Mouse (Mus musculus): ENCODE data around the gene Tmem185b. TPM values are rescaled to one million over a fixed set of nuclear protein-coding genes. Genes with fewer than 3 reads are reported as not detected.

Tmem185b gene
- total RNA-seq, 2 experiments from 2014 or later = 16.3 to 19.8 TPM

- no peak for DNase-seq
- intact Hi-C loops (cut with DNase I) = no loop called here
These were observed 8.4 kb downstream of the Tmem185b start for GRCm38 (mm10) chr1:119534341-119534740.

DNA sequence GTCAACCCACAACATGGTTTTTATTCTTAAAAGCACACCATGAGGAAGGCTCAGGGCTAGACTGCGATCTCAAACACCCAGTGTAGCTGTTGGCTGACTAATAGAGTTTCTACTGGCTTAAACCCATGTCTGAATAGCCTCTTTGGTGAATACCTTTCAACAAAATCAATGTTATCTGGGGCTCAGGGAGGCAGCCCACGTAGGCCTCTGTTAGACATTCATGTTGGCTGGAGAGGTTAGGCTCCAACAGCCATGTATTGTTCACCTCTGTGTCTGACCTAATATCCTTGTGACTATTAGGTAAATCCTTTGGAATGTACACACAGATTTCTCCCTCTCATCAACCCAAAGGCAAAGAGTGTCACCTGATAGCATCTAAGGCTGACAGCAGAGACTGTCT is 10.2 kb downstream of the Tmem185b start:
- no peak for DNase-seq
- intact Hi-C loops (cut with DNase I) = no loop called here

GRCm38 (mm10) chr1:119537651-119538050 is 11.7 kb downstream of the Tmem185b start:
- DNase-seq = no peak
- intact Hi-C loops (cut with DNase I) = no loop called here

- intact Hi-C loops (cut with DNase I) = no loop called here
These were observed 13.3 kb downstream of the Tmem185b start for GRCm38 (mm10) chr1:119539252-119539651.

GRCm38 (mm10) chr1:119540836-119541557 is 15.0 kb downstream of the Tmem185b start:
- intact Hi-C loops (cut with DNase I) = no loop called here
- DNase-seq = no peak

More at GRCm38 (mm10) chr1:119539252-119539651, 13.3 kb downstream of the Tmem185b start:
- no peak for DNase-seq

GRCm38 (mm10) chr1:119541570-119541969 is 15.6 kb downstream of the Tmem185b start:
- no peak for DNase-seq
- intact Hi-C loops (cut with DNase I) = no loop called here

DNA sequence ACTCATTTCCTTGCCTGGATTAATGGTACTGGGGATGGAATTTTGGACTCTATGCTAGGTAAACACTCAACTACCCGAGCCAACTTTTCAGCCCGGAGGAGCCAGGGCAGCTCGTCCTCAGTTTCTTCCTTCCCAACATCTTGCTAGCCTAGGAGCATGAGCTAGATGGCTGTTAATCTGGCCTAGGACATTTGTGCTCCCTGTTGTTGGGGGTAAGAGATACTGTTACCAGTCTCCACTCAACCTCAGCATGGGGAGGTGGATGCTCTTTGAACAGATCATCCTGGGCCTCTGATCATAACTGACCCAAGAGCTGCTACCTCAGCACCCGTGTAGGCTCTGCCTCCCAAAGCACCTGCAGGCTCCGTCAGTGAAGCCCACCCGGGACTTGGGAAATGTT is 17.4 kb downstream of the Tmem185b start:
- intact Hi-C loops (cut with DNase I) = no loop called here
- DNase-seq = no peak

DNA sequence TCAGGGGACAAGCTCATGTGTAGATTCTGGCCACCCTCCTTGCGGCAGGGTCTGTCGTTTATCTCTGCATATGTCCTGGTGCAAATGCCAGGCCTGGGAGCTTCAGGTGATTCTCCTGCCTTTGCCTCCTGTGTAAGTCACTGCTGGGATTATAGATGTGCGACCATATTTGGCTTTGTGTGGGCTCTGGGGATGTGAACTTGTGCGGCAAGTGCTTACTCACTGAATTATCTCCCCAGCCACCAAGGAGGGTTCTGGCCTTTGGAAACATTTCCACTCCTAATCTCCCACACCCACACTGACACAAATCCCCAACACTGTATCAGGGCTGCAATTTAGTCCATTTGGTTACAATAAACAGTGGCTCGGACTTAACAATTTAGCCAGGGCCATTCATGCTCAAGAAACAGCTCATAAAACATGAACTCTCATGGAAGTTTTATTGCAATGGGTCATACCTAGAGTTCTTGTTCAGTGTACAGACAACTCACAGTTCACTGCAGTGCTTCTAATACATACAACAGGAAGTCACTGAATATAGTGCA is 18.7 kb downstream of the Tmem185b start:
- DNase-seq = no peak
- intact Hi-C loops (cut with DNase I) = loop anchor here (5.0 kb wide), 2 partner anchors 87 to 457 kb away; no protein-coding TSS in a partner anchor

DNA sequence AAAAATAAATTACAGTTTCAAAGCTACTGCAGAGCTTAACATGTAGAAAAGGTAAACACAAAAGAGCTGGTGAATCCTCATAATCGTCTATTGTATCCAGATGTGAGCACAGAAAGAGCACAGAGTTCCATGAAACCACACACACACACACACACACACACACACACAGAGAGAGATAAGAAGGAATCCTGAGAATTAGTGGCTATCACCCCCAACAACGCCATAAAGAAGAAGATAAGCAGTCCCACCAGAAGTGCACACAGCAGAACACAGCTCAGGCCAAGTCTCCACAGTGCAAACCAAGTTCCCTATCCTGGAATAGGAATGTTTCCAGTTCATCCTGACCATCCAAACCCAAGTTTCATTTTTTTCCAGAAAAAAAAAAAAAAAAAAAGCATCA is 19.2 kb downstream of the Tmem185b start:
- DNase-seq = no peak
- intact Hi-C loops (cut with DNase I) = loop anchor here (5.0 kb wide), 2 partner anchors 88 to 458 kb away; no protein-coding TSS in a partner anchor

- no peak for DNase-seq
These were observed 19.7 kb downstream of the Tmem185b start for GRCm38 (mm10) chr1:119545671-119546070.

DNA sequence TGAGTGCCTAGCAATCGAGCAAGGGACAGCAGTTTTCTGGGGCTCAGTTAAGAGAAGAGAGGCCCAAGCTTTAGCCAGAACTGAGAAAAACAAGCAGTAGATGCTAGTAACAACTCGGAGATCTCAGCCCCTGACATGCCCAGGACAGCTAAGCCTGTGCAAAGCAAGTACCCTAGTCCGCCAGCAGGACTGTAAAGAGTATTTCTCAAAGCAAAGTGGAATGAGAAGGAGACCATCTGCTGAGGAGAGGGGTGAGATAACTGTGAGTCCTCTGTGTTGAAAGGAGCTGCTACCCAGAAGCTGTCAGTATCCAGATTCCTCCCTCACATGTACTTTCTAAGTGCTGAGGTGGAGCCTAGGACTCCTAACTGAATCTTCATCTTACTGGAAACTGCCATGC is 20.5 kb downstream of the Tmem185b start:
- intact Hi-C loops (cut with DNase I) = loop anchor here (5.0 kb wide), 2 partner anchors 89 to 459 kb away; no protein-coding TSS in a partner anchor
- no peak for DNase-seq

More at GRCm38 (mm10) chr1:119545671-119546070, 19.7 kb downstream of the Tmem185b start:
- intact Hi-C loops (cut with DNase I) = loop anchor here (5.0 kb wide), 2 partner anchors 88 to 458 kb away; no protein-coding TSS in a partner anchor

GRCm38 (mm10) chr1:119548668-119549326 is 22.8 kb downstream of the Tmem185b start:
- intact Hi-C loops (cut with DNase I) = loop anchor here (1.0 to 5.0 kb wide), 4 partner anchors 91 to 464 kb away; no protein-coding TSS in a partner anchor
- DNase-seq = peak; percentile 78 to 89

DNA sequence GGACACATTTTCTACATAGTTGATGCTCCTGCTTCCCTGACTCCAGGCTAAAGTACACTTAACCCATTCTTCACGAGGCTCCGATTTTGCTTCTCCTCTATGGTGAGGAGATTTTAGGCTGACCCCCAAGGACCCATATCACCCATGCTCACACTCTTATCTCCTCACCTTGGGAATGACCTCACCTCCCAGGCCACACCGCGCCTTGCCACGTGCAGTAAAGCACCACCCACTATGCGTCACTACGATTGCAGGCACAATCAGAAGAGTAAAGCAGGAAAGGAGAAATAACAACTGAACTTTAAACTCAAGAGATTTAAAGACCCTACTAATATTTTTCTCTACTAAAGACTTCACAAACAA is 23.3 kb downstream of the Tmem185b start:
- intact Hi-C loops (cut with DNase I) = loop anchor here (2.0 to 5.0 kb wide), 3 partner anchors 92 to 463 kb away; no protein-coding TSS in a partner anchor
- no peak for DNase-seq

DNA sequence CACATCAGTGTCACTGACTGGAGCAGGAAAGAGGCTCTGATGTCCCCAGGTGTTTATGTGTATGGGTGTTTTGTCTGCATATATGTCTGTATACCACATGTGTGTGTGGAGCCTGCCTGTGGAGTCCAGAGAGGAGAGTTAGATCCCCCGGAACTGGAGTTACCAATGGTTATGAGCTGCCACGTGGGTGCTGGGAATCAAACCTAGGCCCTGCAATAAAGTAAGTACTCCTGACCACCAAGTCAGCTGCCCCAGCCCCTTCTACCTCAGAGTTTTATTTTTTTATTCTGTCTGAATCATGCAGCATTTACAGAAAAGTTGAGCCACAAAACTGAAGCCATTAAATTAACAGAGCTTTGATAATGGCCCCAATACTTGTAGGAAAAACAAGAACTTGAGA is 24.1 kb downstream of the Tmem185b start:
- intact Hi-C loops (cut with DNase I) = loop anchor here (2.0 kb wide), 1 partner anchor 379 kb away; no protein-coding TSS in a partner anchor
- DNase-seq = no peak

DNA sequence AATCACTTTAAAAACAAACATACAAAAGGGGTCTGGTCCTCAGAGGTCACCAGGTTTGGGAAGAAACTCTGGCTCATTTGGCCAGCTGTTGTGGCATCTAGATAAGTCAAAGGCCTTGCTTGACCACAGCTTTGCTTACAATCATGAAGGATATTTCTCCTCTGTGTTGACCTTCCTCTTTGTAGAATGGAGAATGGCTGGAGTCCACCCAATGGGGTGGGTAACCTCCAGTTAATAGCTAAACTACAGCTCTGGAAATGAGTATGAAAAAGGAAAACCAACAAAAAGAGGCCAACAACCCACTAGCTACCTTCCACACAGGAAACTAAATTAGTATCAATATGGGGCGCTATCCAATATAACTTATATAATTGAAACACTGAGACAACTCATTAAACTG is 25.7 kb downstream of the Tmem185b start:
- intact Hi-C loops (cut with DNase I) = loop anchor here (2.0 kb wide), 1 partner anchor 377 kb away; no protein-coding TSS in a partner anchor
- no peak for DNase-seq

GRCm38 (mm10) chr1:119555651-119556050 is 29.7 kb downstream of the Tmem185b start:
- intact Hi-C loops (cut with DNase I) = no loop called here
- no peak for DNase-seq

DNA sequence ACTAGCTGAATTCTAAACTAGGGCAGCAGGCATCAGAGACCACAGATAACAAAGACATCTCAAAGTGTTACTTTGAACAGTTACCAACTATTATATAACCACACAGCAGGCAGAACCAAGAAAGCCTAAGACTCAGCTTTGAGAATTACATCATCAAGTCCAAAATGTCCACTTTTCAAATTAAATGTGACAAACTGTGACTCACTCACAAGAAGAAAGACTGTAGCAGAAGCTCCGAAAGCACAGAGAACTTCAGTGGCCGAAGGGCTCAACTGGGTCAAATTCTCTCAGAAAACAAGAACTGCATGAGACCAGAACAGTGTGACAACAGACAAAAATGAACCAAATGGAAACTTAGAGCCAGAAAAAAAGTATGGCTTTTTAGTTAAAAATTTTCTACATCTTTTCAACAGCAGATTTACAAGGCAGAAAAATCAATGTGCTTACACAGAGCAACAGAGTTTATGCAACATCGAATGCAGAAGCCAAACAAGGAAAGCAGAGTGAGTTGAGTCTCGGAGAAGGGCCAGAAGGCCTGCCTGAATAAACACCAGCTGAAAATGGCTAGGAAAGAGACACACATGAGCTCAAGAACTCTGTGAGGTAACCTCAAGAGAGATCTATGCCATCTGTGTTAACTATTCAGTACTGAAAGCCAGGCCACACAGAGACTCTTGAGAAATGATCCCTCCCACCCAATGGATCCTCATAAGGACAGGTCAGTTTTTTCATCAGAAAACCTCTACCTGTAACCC is 31.9 kb downstream of the Tmem185b start:
- DNase-seq = no peak
- intact Hi-C loops (cut with DNase I) = no loop called here

GRCm38 (mm10) chr1:119565531-119565930 is 39.6 kb downstream of the Tmem185b start:
- no peak for DNase-seq

DNA sequence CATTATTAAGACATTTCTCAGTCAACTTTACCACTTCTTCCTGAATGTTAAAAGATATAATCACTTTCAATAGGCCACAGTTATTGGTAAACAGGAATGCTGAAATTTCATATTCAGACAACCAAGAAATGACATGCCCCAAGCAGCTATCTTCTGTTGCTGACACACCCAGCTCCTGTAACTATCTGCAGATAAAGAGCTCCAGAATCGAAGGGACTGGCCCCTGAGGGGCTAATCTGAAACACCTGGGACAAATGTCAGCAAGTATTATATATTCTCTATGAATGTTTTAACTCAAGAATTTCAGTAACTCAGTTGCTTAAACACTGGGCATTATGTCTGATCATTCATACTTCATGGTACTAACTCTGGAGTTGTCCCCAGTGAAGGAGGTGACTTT is 44.2 kb downstream of the Tmem185b start:
- DNase-seq = no peak
- intact Hi-C loops (cut with DNase I) = no loop called here

More at GRCm38 (mm10) chr1:119565531-119565930, 39.6 kb downstream of the Tmem185b start:
- intact Hi-C loops (cut with DNase I) = no loop called here

Measured in heart, postnatal 10 days (tissue).